Mouse (Mus musculus): ENCODE measurements at regions not wholly inside any gene's neighbourhood (a gene's known extent, or its start where the extent isn't known, plus 50 kb on each side); places are given as distances from the start of the nearest gene placed in this dataset.

DNA sequence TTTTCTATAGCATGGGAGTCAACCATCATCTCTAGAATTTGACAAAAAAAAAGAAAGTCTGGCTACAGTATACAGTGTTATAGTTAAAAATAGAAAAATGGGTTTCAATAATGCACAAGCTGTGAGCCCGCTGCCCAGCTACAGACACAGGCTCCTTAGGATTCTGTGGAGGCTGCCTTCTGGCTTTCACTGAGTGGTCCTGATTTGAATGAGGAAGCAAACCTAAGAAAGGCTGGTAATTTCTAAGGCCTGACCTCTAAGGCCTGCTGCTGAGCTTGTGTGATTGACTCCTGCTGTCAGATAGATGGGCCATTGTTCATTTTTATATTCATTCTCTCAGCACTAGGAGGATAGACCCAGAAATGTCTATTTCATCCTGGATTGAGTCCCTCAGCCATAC, 67.7 kb downstream of the Alg10b start:
- TF ChIP-seq POLR2A (IDR thresholded peaks at IDR 0.05; ENCODE audit: insufficient read length, low read depth) (no peak), USF1 (IDR thresholded peaks at IDR 0.05; ENCODE audit: low read depth) (no peak), MAX (IDR thresholded peaks at IDR 0.05; ENCODE audit: low read depth) (no peak), TCF3 (IDR thresholded peaks at IDR 0.05; ENCODE audit: insufficient read length, low read depth) (no peak), E2F4 (IDR thresholded peaks at IDR 0.05; ENCODE audit: insufficient read depth) (no peak), REST (IDR thresholded peaks at IDR 0.05; ENCODE audit: insufficient read depth, insufficient read length) (no peak), SRF (IDR thresholded peaks at IDR 0.05; ENCODE audit: control insufficient read depth, insufficient read length, low read depth) (no peak), MYOG (IDR thresholded peaks at IDR 0.05; ENCODE audit: control insufficient read depth in 1 of 3, insufficient read depth in 1 of 3, insufficient read length in 2 of 3, low read depth in 2 of 3) (no peak), TCF12 (IDR thresholded peaks at IDR 0.05; ENCODE audit: insufficient read depth, poor library complexity, severe bottlenecking) (no peak), CEBPB (IDR thresholded peaks at IDR 0.05; ENCODE audit: insufficient read depth, poor library complexity, severe bottlenecking) (no peak), POLR2AphosphoS2 (IDR thresholded peaks at IDR 0.05; ENCODE audit: insufficient read length, low read depth) (no peak), MYOD1 (IDR thresholded peaks at IDR 0.05; ENCODE audit: control insufficient read depth in 1 of 3, insufficient read length in 2 of 3, low read depth in 2 of 3) (no peak)

Data from myocyte (in vitro differentiated cells).